Mouse (Mus musculus) cerebellum, postnatal 36 days (tissue): Measurements from ENCODE around the gene Fscn2.
"Not testable (repeated sequence)": the region's sequence is repeated elsewhere in the genome, so short reads cannot be mapped to it uniquely, and the experiment has no call there.

Experiments used
- DNase-seq, 2 experiments: peaks; one replicate each; pipeline ENCODE4 v3.0.0; 2021 to 2022; ENCODE audit warnings: mixed read lengths in 2 of 2

Gene Fscn2

GRCm38 (mm10) chr11:120346383-120347034 lies 14.8 kb upstream of the Fscn2 start:
- not testable (repeated sequence) for DNase-seq

GRCm38 (mm10) chr11:120347301-120347700 lies 14.0 kb upstream of the Fscn2 start:
- DNase-seq: no peak

DNA sequence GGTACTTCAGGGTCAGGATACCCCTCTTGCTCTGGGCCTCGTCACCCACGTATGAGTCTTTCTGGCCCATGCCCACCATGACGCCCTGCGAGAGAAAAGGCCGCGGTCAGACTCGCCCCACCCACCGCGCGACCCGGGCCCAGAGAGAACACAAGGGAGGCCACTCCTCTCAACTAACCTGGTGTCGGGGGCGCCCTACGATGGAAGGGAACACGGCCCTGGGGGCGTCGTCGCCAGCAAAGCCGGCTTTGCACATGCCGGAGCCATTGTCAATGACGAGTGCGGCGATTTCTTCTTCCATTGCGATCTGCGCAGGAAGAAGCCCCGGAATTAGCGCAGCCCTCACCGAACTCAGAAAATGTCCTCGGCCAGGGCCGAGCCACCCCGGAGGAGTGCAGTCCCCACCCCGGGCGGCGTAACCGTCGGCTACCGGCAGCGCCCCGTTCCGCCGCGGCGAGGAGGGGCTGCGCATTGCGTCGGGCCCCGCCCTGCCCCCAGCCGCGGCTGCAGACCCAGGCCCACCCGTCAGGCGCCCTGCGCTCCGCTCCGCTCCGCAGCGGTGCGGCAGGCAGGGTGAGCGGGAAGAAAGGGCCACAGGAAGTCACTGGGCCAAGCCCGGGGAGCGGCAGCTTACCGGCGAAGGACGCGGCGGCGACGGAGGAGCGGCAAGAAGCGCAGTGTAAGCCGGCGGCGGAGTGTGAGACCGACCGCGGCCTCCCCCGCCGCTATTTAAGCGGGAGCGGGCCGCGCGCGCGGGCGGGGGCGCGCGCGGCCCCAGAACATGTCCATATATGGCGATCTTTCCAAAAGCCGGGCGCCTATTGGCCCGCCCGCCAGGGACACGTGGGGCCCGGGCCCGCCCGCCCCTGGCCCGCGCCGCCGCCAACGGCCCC lies 13.3 kb upstream of the Fscn2 start, which contains the start of gene Actg1:
Gene Actg1, minus strand, starts transcription at position 752 of the 893 bp plus-strand sequence.
- peak; percentile 82 to 88 for DNase-seq

- DNase-seq: peak in 1 of 2 experiments; percentile 47
Measured at GRCm38 (mm10) chr11:120348684-120349370, 12.5 kb upstream of the Fscn2 start.

DNA sequence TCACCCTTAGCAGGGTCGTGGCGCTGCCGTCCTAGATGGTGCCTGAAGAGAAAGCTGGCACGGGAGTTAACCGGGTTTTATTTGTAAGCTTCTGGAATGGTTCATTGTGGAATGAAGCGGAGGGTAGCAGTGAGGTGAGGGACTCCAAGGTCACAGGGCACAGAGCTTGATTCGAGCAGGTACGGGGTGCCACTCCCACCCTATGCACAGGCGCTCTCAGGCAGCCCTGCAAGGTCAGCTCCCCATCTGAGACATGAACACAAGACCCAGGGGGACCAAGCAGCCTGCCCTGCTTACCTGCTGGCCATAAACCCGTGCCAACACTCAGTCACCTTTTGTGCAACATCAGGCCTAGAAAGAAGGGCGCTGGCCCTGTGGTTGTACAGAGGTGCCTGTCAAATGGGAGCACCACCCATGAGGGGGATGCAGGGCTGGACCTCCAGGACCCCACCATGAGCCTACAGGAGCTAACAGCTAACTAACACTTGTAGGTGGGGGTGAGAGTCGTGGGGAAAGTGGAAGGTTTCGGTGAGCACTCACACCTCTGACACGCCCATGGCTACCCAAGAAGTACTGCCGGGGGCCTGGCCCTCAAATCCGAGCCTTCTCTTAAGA lies 11.9 kb upstream of the Fscn2 start:
- peak; percentile 28 to 43 for DNase-seq

DNA sequence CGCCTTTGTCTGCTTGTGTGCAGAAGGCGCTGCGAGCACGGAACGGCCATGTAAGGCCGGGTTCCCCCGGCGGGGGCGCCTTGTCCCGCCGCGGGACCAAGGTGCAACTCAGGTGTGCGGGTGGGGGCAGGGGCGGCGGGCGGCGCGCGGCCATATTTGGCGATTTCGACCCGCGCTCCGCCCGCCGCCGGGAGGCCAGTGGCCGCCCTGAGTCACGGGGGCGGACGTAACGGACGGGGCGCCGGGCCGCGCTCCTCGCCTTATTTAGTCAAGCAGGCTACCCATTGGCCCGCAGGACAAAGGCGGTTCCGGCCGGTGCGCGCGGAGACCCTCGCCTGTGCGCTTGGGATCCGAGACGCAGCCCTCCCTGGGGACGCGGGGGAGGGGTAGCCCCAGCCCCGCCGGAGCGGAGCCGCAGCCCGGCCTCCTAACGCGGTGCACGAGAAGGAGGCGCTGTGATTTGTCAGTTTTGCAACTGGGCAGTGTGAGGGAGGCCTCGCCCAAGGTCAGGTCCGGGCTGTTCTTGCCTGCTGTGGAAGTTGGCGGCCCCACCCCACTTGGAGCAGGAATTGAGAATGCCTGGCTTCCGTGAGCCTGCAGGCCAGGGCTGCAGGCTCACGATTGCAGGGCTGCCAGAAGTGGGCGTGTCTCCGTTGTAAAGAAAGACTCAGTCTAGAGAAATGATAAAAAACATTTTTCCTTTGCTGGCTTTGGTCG lies 11.2 kb upstream of the Fscn2 start:
- peak; percentile 69 to 77 for DNase-seq

- DNase-seq: no peak
Measured at GRCm38 (mm10) chr11:120350711-120351110, 10.6 kb upstream of the Fscn2 start.

GRCm38 (mm10) chr11:120351250-120352092 lies 9.9 kb upstream of the Fscn2 start:
- no peak for DNase-seq

- not testable (repeated sequence) for DNase-seq
Measured at GRCm38 (mm10) chr11:120352093-120352350, 9.3 kb upstream of the Fscn2 start.

DNA sequence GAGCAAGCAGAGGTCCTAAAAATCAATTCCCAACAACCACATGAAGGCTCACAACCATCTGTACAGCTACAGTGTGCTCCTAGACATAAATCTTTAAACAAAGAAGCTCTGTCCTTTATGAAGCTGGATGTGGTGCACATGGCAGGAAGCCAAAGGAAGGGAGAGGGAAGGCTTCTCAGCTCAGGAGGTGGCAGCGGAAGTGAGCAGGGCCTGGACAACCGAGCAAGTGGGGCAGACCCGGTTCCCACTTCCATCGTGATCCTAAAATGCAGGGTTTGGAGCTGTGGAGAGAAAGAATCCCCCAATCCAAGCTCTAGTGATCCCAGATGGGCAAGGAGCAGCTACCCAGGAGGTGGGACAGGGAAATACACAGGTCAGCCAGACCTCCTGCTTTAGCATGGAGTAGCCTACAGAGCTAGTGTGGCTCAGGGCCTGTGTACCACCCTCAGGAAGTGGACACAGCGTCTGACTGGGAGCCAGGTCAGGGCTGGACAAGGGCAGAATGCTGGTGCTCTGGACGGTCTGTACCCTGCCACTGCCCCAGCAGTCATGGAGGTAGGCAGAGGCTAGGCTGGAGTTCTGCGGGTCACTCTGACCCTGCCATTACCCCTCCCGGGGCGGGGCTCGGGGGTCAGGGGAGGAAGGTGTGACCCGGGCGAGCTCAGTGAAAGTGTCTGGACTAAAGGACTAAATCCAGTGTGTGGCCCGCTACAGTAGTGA lies 8.6 kb upstream of the Fscn2 start:
- DNase-seq: no peak

- DNase-seq: peak; percentile 57 to 72
Measured at GRCm38 (mm10) chr11:120353500-120354303, 7.6 kb upstream of the Fscn2 start.

DNA sequence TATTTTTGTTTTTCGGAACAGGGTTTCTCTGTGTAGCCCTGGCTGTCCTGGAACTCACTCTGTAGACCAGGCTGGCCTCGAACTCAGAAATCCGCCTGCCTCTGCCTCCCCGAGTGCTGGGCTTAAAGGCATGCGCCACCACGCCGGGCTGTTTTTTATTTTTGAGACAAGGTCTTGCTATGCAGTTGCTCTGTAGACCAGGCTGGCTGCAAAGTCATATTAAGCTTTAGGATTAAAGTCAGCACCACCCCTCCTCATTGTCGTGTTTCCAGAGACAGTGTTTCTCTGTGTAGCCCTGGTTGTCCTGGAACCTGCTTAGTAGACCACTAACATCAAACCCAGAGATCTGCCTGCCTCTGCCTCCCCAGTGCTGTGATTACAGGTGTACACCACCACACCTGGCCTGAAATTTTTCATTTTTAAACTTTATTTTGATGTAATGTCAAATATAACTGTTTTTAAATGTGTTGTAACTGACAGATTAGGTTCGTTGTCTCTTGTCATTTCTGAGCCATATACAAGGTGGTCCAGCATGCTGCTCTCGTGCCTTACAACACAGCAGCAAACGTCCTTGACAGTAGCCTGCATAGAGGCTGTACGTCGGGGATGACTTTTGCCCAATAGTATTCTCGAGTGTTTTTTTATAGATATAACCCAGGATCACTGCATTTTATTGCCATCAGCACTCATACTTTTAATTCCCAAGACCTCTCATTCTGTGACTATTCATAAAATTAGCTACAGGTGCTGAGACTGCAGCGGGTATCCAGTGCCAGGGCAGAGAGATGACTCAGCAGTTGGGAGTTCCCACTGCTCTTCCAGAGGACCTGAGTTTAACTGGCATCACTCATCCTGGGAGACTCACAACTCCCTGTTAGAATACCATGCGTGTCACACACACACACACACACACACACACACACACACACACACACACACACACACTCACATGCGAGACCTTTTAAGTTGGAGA lies 6.7 kb upstream of the Fscn2 start:
- peak in 1 of 2 experiments; percentile 1 for DNase-seq

GRCm38 (mm10) chr11:120355277-120356039 lies 5.9 kb upstream of the Fscn2 start:
- DNase-seq: peak in 1 of 2 experiments; percentile 0

DNA sequence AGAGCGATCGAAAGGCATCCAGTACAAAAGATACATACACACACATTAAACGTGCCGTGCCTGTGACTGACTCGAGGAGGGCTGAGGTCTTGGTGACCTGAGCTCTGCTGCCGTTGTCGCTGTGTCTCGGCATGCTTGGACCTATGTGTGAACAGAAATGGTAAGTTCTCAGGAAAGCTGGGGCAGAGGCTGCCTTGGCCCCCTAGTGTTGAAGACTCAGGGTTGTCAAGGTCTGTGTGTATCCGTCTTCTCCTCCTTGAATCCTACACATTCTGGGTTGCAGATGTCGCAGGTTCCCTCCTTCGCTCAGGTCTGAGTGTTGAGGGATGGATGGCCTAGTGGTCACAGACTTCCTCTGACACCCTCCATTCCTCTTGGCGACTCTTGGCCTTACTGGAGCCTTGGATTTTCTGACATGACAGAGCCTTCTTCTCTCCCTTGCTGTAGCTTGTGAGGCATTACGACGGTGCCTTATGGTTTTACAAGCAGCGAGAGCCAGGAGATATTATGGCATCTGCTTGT lies 5.0 kb upstream of the Fscn2 start:
- DNase-seq: peak in 1 of 2 experiments; percentile 1

GRCm38 (mm10) chr11:120356900-120357299 lies 4.4 kb upstream of the Fscn2 start:
- peak in 1 of 2 experiments; percentile 1 for DNase-seq

DNA sequence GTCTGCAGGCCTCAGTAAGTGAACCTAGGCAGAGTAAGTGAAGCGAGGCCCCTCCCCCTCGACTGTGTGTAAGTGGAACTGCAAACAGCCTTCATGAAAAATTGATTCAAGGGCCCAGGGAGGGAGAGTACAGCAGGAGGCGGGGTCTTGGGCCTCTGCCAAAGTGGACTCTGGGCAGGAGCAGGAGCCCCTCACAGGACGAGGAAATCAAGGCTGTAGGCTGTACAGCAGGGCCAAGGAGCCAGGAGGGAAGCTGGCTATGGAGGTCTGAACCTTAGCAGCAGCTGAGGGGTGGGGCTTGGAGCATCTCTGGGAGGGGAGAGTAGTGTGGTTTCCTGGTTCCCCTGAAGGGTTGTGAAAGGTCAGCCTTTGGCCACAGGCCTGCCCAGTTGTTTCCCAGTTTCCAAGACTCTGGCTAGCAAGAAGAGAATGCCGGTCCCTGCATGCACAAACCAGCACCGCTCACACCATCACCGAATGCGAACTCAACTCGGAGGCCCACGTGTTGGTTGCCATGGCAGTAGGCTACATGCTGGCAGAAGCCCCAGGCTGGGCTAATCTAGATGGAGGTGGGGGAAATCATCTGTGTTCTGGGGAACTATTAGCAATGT lies 3.4 kb upstream of the Fscn2 start:
- DNase-seq: peak in 1 of 2 experiments; percentile 18

DNA sequence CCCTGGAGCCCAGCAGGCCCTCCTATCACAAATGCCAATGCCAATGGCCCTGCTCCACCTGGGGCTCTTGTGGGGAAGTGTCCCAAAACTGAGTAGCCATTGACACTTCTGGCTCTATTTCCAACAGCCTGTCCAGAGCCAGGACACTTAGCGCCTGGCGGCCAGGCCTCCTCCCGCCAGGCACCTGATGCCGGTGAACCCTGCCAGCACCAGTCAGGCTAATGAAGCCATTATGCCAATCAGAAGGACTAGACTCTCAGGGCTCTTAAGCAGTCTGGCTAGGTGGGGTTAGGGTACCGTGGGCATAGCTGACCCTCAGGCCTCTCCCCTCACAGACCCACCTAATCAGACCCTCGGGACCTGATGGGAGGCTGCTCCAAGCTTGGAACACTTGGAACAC lies 1.9 kb upstream of the Fscn2 start:
- DNase-seq: peak; percentile 49 to 53
